Mouse (Mus musculus): ENCODE measurements around the gene Cpxcr1. TPM values are rescaled to one million over a fixed set of nuclear protein-coding genes. Genes with fewer than 3 reads are reported as not detected.

The Cpxcr1 gene
- not detected in 2 replicates for total RNA-seq (2014; rRNA removed)
- not detected in 2 replicates for polyA plus RNA-seq (2015; fragmentation: Nextera tagmentation; extraction: Ambion mirVana)

GRCm38 (mm10) chrX:116448644-116449043 is at the start of gene Cpxcr1:
TSS of gene Cpxcr1 (plus strand) at chrX:116448944.
- no peak for TF ChIP-seq CTCF (IDR thresholded peaks at IDR 0.05)
- H3K9me3 ChIP-seq (ENCODE audit: low read length), result no peaks in the 10 kb centered on the region
- ATAC-seq (ENCODE audit: low FRiP score) (no peak), DNase-seq (ENCODE audit: low spot score) (no peak)
- H3K4me3 ChIP-seq (ENCODE audit: low read depth, low read length), result no peak within 1 kb of the TSS
- no peak within 1 kb of the TSS for H3K27ac ChIP-seq (ENCODE audit: low read depth, low read length)
- H3K27me3 ChIP-seq (ENCODE audit: insufficient read depth, low read length), result no peaks in the 10 kb centered on the region
- H3K36me3 ChIP-seq (ENCODE audit: insufficient read depth, low read length), result no peaks in the 10 kb centered on the region
- no peak within 1 kb of the TSS for H3K9ac ChIP-seq (replicated peaks; ENCODE audit: low read length, poor library complexity, severe bottlenecking)
- no peaks in the 10 kb centered on the region for H3K4me1 ChIP-seq (ENCODE audit: insufficient read depth, low read length)
- no peak within 1 kb of the TSS for H3K4me2 ChIP-seq (ENCODE audit: low read depth, low read length, poor library complexity, severe bottlenecking)

Other genes starting within 250 kb of the Cpxcr1 start
- not detected in 2 replicates for gene H2afb2, start 232.2 kb downstream of the Cpxcr1 start, total RNA-seq (2014; rRNA removed)
- gene H2afb2, start 232.2 kb downstream of the Cpxcr1 start, polyA plus RNA-seq (2015; fragmentation: Nextera tagmentation; extraction: Ambion mirVana), result not detected in 2 replicates

Measured in midbrain, postnatal 0 days (tissue).